Mouse (Mus musculus): ENCODE measurements at regions not wholly inside any gene's neighbourhood (a gene's known extent, or its start where the extent isn't known, plus 50 kb on each side); places are given as distances from the start of the nearest gene placed in this dataset.

- WGBS: 11% methylated on average over 1 of the region's 1 CpGs
These were observed 283.3 kb downstream of the Cetn3 start for GRCm38 (mm10) chr13:82066174-82066573.

GRCm38 (mm10) chr13:82066674-82067270 lies 283.9 kb downstream of the Cetn3 start:
- H3K36me3 ChIP-seq: no peaks in the 10 kb centered on the region
- H3K27me3 ChIP-seq (replicated peaks): no peaks in the 10 kb centered on the region
- H3K9me3 ChIP-seq: no peaks in the 10 kb centered on the region
- H3K4me1 ChIP-seq: no peaks in the 10 kb centered on the region
- H3K9ac ChIP-seq: no peak overlapping the region
- no peak overlapping the region for H3K4me2 ChIP-seq (replicated peaks)
- no peak overlapping the region for H3K27ac ChIP-seq
- 0 out of 2 replicates have a peak, but pooled peaks have one; percentile 33 for ATAC-seq (ENCODE audit: low FRiP score, low read depth)
- H3K4me3 ChIP-seq: no peak overlapping the region
- WGBS: 94% methylated on average over 3 of the region's 3 CpGs

More at GRCm38 (mm10) chr13:82066174-82066573, 283.3 kb downstream of the Cetn3 start:
- ATAC-seq (ENCODE audit: low FRiP score, low read depth): no peak
- H3K9me3 ChIP-seq: no peaks in the 10 kb centered on the region
- no peaks in the 10 kb centered on the region for H3K4me1 ChIP-seq
- no peaks in the 10 kb centered on the region for H3K36me3 ChIP-seq
- H3K9ac ChIP-seq: no peak overlapping the region
- H3K4me3 ChIP-seq: no peak overlapping the region
- H3K27ac ChIP-seq: no peak overlapping the region
- H3K27me3 ChIP-seq (replicated peaks): no peaks in the 10 kb centered on the region
- no peak overlapping the region for H3K4me2 ChIP-seq (replicated peaks)

GRCm38 (mm10) chr13:82072449-82072848 lies 289.6 kb downstream of the Cetn3 start:
- Histone ChIP-seq H3K27me3 (replicated peaks) (no peaks in the 10 kb centered on the region), H3K27ac (no peak overlapping the region), H3K4me3 (no peak overlapping the region), H3K36me3 (no peaks in the 10 kb centered on the region), H3K4me1 (no peaks in the 10 kb centered on the region), H3K4me2 (replicated peaks) (no peak overlapping the region), H3K9me3 (no peaks in the 10 kb centered on the region), H3K9ac (no peak overlapping the region)
- ATAC-seq (ENCODE audit: low FRiP score, low read depth): no peak
- WGBS: 95% methylated on average over 1 of the region's 1 CpGs

GRCm38 (mm10) chr13:82073343-82073742 lies 290.5 kb downstream of the Cetn3 start:
- ATAC-seq (ENCODE audit: low FRiP score, low read depth): no peak
- H3K27me3 ChIP-seq (replicated peaks): no peaks in the 10 kb centered on the region

DNA sequence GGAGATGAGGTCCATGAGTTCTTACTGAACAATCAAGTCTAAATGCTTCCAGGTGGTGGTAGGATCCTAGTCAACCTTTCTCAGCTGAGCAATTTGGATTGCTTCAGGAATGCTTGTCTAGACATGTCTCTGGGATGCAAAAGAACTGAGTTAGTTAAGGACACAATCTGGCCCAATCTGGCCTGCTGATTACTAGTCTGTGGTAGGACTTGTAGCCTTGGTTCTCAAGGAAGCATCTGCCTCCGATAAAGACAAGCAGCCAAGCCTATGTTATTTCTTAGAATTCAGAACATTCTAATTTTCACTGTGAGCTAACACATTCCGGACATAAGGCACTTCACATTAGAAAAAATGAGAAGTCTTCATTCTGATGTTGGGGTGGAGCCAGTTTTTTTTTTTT lies 298.5 kb downstream of the Cetn3 start:
- WGBS: 94% methylated on average over 2 of the region's 2 CpGs
- Histone ChIP-seq H3K36me3 (no peaks in the 10 kb centered on the region), H3K9me3 (no peaks in the 10 kb centered on the region), H3K4me1 (no peaks in the 10 kb centered on the region), H3K27me3 (replicated peaks) (no peaks in the 10 kb centered on the region), H3K4me2 (replicated peaks) (no peak overlapping the region), H3K4me3 (no peak overlapping the region), H3K27ac (no peak overlapping the region), H3K9ac (no peak overlapping the region)
- no peak for ATAC-seq (ENCODE audit: low FRiP score, low read depth)

More at GRCm38 (mm10) chr13:82073343-82073742, 290.5 kb downstream of the Cetn3 start:
- H3K9me3 ChIP-seq: no peaks in the 10 kb centered on the region
- no peak overlapping the region for H3K4me3 ChIP-seq
- no peak overlapping the region for H3K27ac ChIP-seq
- H3K4me2 ChIP-seq (replicated peaks): no peak overlapping the region
- H3K36me3 ChIP-seq: no peaks in the 10 kb centered on the region
- no peaks in the 10 kb centered on the region for H3K4me1 ChIP-seq
- H3K9ac ChIP-seq: no peak overlapping the region

GRCm38 (mm10) chr13:82087635-82088034 lies 304.8 kb downstream of the Cetn3 start:
- H3K4me1 ChIP-seq: no peaks in the 10 kb centered on the region
- WGBS: 94% methylated on average over 3 of the region's 3 CpGs
- no peak overlapping the region for H3K4me2 ChIP-seq (replicated peaks)
- H3K4me3 ChIP-seq: no peak overlapping the region
- H3K36me3 ChIP-seq: no peaks in the 10 kb centered on the region
- no peak for ATAC-seq (ENCODE audit: low FRiP score, low read depth)
- no peak overlapping the region for H3K9ac ChIP-seq
- H3K9me3 ChIP-seq: no peaks in the 10 kb centered on the region
- no peaks in the 10 kb centered on the region for H3K27me3 ChIP-seq (replicated peaks)
- H3K27ac ChIP-seq: no peak overlapping the region

- Histone ChIP-seq H3K27ac (no peak overlapping the region), H3K4me2 (replicated peaks) (no peak overlapping the region), H3K9me3 (no peaks in the 10 kb centered on the region), H3K36me3 (no peaks in the 10 kb centered on the region), H3K4me3 (no peak overlapping the region), H3K9ac (no peak overlapping the region), H3K27me3 (replicated peaks) (no peaks in the 10 kb centered on the region), H3K4me1 (no peaks in the 10 kb centered on the region)
- no peak; the same call in 1 of the 2 replicates for ATAC-seq (ENCODE audit: low FRiP score, low read depth)
- WGBS: 79% methylated on average over 5 of the region's 5 CpGs
These were observed 309.3 kb downstream of the Cetn3 start for GRCm38 (mm10) chr13:82092186-82092585.

- Histone ChIP-seq H3K27me3 (replicated peaks) (no peaks in the 10 kb centered on the region), H3K27ac (no peak overlapping the region), H3K4me2 (replicated peaks) (no peak overlapping the region), H3K4me3 (no peak overlapping the region), H3K4me1 (no peaks in the 10 kb centered on the region), H3K9ac (no peak overlapping the region), H3K9me3 (no peaks in the 10 kb centered on the region), H3K36me3 (no peaks in the 10 kb centered on the region)
- WGBS: 72% methylated on average over 2 of the region's 2 CpGs
- no peak for ATAC-seq (ENCODE audit: low FRiP score, low read depth)
These were observed 323.2 kb downstream of the Cetn3 start for GRCm38 (mm10) chr13:82106032-82106431.

GRCm38 (mm10) chr13:82129777-82130735 lies 347.2 kb downstream of the Cetn3 start:
- H3K9ac ChIP-seq: no peak overlapping the region
- H3K27ac ChIP-seq: no peak overlapping the region
- no peaks in the 10 kb centered on the region for H3K36me3 ChIP-seq
- H3K9me3 ChIP-seq: no peaks in the 10 kb centered on the region
- H3K4me1 ChIP-seq: no peaks in the 10 kb centered on the region
- 50% methylated on average over 7 of the region's 7 CpGs for WGBS
- no peak overlapping the region for H3K4me2 ChIP-seq (replicated peaks)
- 0 out of 2 replicates have a peak, but pooled peaks have one; percentile 62 for ATAC-seq (ENCODE audit: low FRiP score, low read depth)
- H3K27me3 ChIP-seq (replicated peaks): no peaks in the 10 kb centered on the region
- no peak overlapping the region for H3K4me3 ChIP-seq

Measured in neural tube, embryonic 12.5 days (tissue).